Mouse (Mus musculus) liver, embryonic 14.5 days (tissue): ENCODE results near the gene Gm49486. TPM values are rescaled to one million over a fixed set of nuclear protein-coding genes. Genes with fewer than 3 reads are reported as not detected.

ENCODE experiments used
- ATAC-seq: fragments of 200-750 bp; cut with Nextera tagmentation; 2 replicates; pipeline ENCODE4 v1.8.0; 2017; ENCODE audit warnings: moderate number of reproducible peaks, mild to moderate bottlenecking, moderate library complexity; ENCODE audit not compliant: insufficient read depth
- DNase-seq, 3 experiments: peaks; one replicate each; pipeline ENCODE4 v3.0.0-alpha.2; 2012 to 2013; ENCODE audit warnings: low read depth in 3 of 3, low spot score in 3 of 3
- H3K27ac ChIP-seq: fragments of 300-500 bp; sonication (generic); 2 replicates; pipeline ENCODE4 v1.5.1; 2014; ENCODE audit warnings: moderate library complexity, mild to moderate bottlenecking, control low read depth, inconsistent platforms
- H3K27me3 ChIP-seq: fragments of 300-500 bp; sonication (generic); 2 replicates; pipeline ENCODE4 v1.6.1; 2014; ENCODE audit warnings: mild to moderate bottlenecking, low read length, moderate library complexity; ENCODE audit not compliant: control insufficient read depth, insufficient read depth
- H3K36me3 ChIP-seq: fragments of 300-500 bp; sonication (generic); replicated peaks from 2 replicates; pipeline ENCODE4 v1.6.1; 2014; ENCODE audit warnings: low read depth; ENCODE audit not compliant: control insufficient read depth, insufficient read depth
- H3K4me1 ChIP-seq, 2 experiments: fragments of 200-500 bp in 1 of 2; fragments of 300-500 bp in 1 of 2; sonication (generic) in 1 of 2; replicated peaks; 2 replicates each; pipeline ENCODE4 v1.6.1; 2012 to 2014; ENCODE audit warnings: antibody characterized with exemption in 1 of 2, inconsistent platforms in 1 of 2, low read length in 1 of 2; ENCODE audit not compliant: control insufficient read depth in 2 of 2, insufficient read depth in 2 of 2
- H3K4me2 ChIP-seq: fragments of 300-500 bp; sonication (generic); 2 replicates; pipeline ENCODE4 v1.6.1; 2014; ENCODE audit warnings: low read depth, mild to moderate bottlenecking, control low read depth, moderate library complexity
- H3K4me3 ChIP-seq, 2 experiments: fragments of 200-500 bp in 1 of 2; fragments of 300-500 bp in 1 of 2; sonication (generic) in 1 of 2; 2 replicates each; pipeline ENCODE4 v1.5.1; 2012 to 2014; ENCODE audit warnings: low read depth in 2 of 2, low read length in 2 of 2, mild to moderate bottlenecking in 2 of 2, control low read depth in 1 of 2, inconsistent platforms in 1 of 2, moderate library complexity in 1 of 2; ENCODE audit not compliant: insufficient read depth in 1 of 2
- H3K9ac ChIP-seq: fragments of 300-500 bp; sonication (generic); replicated peaks from 2 replicates; pipeline ENCODE4 v1.6.1; 2014; ENCODE audit warnings: mild to moderate bottlenecking, control low read depth, moderate library complexity
- H3K9me3 ChIP-seq: fragments of 300-500 bp; sonication (generic); 2 replicates; pipeline ENCODE4 v1.6.1; 2016; ENCODE audit warnings: low read length, mixed read lengths; ENCODE audit not compliant: control insufficient read depth
- CTCF ChIP-seq: IDR thresholded peaks from 2 replicates; pipeline ENCODE4 v1.5.1; 2016; ENCODE audit warnings: antibody characterized with exemption, low read depth, control low read depth
- EP300 ChIP-seq: IDR thresholded peaks from 2 replicates; pipeline ENCODE4 v1.6.1; 2016; ENCODE audit warnings: antibody characterized with exemption, low read depth
- WGBS: fragments of 180-500 bp; shearing (Covaris S2); extraction: QIAGEN DNeasy Blood & Tissue Kit; methylation state at CpG from one replicate; pipeline ENCODE4 v1.1.7; 2014; ENCODE audit not compliant: insufficient replicate concordance; 5-methylcytosine and 5-hydroxymethylcytosine counted together
- polyA plus RNA-seq, 2 experiments: library from polyadenylated mRNA; depleted of rRNA in 1 of 2; stranded (reverse) in 1 of 2; unstranded in 1 of 2; fragments of >200 nt; fragmentation: Nextera tagmentation in 1 of 2; extraction: Ambion mirVana in 1 of 2; gene quantifications; 2 replicates each; pipeline versions ENCODE4 v1.2.1 to v1.2.3; 2012 to 2014

The Gm49486 gene
- polyA plus RNA-seq, 2 experiments, result 0.06 TPM; not detected in 1

GRCm38 (mm10) chr15:79251781-79252491, 22.7 kb downstream of the Gm49486 start:
- ATAC-seq (no peak), DNase-seq (no peak)
- H3K27me3 ChIP-seq, result peaks cover 39% of the 10 kb centered on the region
- no peak overlapping the region for H3K9ac ChIP-seq
- no peaks in the 10 kb centered on the region for H3K9me3 ChIP-seq
- no peak; the same call in 1 of the 2 replicates for TF ChIP-seq CTCF
- no peak for TF ChIP-seq EP300
- peak overlapping the region in 1 of 2 experiments; percentile 20; a peak in 2 of 4 replicates for H3K4me3 ChIP-seq
- peak overlapping the region; percentile 42 for H3K4me2 ChIP-seq
- 5% methylated on average over 61 of the region's 61 CpGs for WGBS
- H3K36me3 ChIP-seq, result no peaks in the 10 kb centered on the region
- H3K4me1 ChIP-seq, result no peaks in the 10 kb centered on the region
- no peak overlapping the region for H3K27ac ChIP-seq

GRCm38 (mm10) chr15:79252580-79252979, 23.4 kb downstream of the Gm49486 start:
- Histone ChIP-seq H3K9ac (no peak overlapping the region), H3K4me1 (no peaks in the 10 kb centered on the region), H3K4me2 (no peak overlapping the region), H3K36me3 (no peaks in the 10 kb centered on the region), H3K27me3 (peaks cover 39% of the 10 kb centered on the region), H3K27ac (no peak overlapping the region), H3K9me3 (no peaks in the 10 kb centered on the region), H3K4me3 (no peak overlapping the region)
- ATAC-seq (no peak), DNase-seq (no peak)
- WGBS, result 35% methylated on average over 24 of the region's 24 CpGs
- TF ChIP-seq CTCF (no peak), EP300 (no peak)

GRCm38 (mm10) chr15:79254661-79255060, 25.5 kb downstream of the Gm49486 start, which contains the start of gene Slc16a8:
Slc16a8 (minus strand) TSS chr15:79254761.
- H3K36me3 ChIP-seq, result no peaks in the 10 kb centered on the region
- TF ChIP-seq CTCF (no peak), EP300 (no peak)
- no peaks in the 10 kb centered on the region for H3K9me3 ChIP-seq
- DNase-seq (no peak), ATAC-seq (no peak)
- no peak within 1 kb of the TSS for H3K4me3 ChIP-seq
- no peaks in the 10 kb centered on the region for H3K4me1 ChIP-seq
- H3K9ac ChIP-seq, result no peak within 1 kb of the TSS
- 22% methylated on average over 3 of the region's 3 CpGs for WGBS
- H3K27ac ChIP-seq, result no peak within 1 kb of the TSS
- H3K27me3 ChIP-seq, result peaks cover 43% of the 10 kb centered on the region
- H3K4me2 ChIP-seq, result no peak within 1 kb of the TSS

DNA sequence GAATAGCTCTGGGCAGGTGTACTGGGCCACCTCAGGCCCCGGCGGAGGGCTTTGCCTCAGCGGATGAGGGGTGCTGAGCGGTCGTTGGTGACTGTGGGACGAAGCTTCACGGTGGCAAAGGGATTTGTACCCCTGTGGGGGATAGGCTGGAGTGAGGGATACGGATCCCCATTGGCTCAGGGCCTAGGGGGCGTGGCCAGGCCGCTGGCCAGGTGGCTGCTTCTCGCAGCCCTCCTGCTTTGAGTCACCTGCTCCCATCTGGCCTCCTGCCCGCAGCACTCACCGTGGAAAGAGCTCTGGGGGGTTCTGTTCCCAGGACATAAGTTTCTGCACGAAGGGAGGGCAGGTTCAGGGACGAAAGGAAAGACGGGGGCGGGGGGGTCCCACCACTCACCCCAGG, 29.3 kb downstream of the Gm49486 start:
- WGBS, result 28% methylated on average over 17 of the region's 17 CpGs
- TF ChIP-seq EP300 (no peak), CTCF (no peak)
- DNase-seq, result no peak

DNA sequence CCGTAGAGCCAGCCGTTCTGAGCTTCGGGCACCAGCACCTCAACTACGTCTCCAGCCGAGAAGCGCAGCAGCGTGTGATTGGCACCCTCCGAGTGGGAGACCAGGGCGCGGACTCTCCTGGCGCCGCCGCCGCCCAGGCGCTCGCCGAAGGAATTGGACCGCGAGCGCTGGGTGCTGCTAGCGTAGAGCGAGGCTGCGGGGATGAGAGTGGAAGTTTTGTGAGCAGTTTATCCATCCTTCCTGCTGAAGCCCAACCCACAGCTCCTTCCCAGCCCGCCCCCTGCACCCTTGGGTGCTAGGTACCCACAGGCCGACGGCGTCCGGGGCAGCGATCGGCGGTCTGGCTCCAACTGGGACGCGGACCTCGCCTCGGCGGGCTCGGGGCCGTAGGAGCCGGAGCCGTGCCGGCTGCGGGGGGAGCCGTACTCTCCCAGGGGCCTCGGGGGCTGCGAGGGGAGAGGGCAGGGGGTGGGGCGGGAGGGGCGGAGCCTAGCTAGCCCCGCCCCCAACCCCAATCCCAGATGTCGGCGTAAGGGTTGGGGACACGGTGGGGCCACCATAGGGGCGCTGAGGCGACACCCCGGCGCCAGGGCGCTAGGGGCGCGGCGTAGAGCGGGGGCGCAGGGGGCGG, 32.0 kb downstream of the Gm49486 start:
- no peaks in the 10 kb centered on the region for H3K36me3 ChIP-seq
- no peak for TF ChIP-seq CTCF
- TF ChIP-seq EP300, result no peak
- WGBS, result under 1% methylated on average over 61 of the region's 62 CpGs
- H3K27ac ChIP-seq, result no peak overlapping the region
- DNase-seq (no peak), ATAC-seq (no peak)
- H3K9ac ChIP-seq, result no peak overlapping the region
- peak overlapping the region; percentile 63 for H3K4me2 ChIP-seq
- no peaks in the 10 kb centered on the region for H3K9me3 ChIP-seq
- H3K27me3 ChIP-seq, result peaks cover 39% of the 10 kb centered on the region
- peak overlapping the region; percentile 23 to 47 for H3K4me3 ChIP-seq
- H3K4me1 ChIP-seq, result no peaks in the 10 kb centered on the region

More for the DNA sequence above, 29.3 kb downstream of the Gm49486 start:
- Histone ChIP-seq H3K4me3 (no peak overlapping the region), H3K4me2 (no peak overlapping the region), H3K4me1 (no peaks in the 10 kb centered on the region), H3K27me3 (peaks cover 50% of the 10 kb centered on the region), H3K9ac (no peak overlapping the region), H3K9me3 (no peaks in the 10 kb centered on the region), H3K36me3 (no peaks in the 10 kb centered on the region), H3K27ac (no peak overlapping the region)
- ATAC-seq, result no peak
